Mouse (Mus musculus): ENCODE measurements around the gene Gm498.

Gm498 gene

DNA sequence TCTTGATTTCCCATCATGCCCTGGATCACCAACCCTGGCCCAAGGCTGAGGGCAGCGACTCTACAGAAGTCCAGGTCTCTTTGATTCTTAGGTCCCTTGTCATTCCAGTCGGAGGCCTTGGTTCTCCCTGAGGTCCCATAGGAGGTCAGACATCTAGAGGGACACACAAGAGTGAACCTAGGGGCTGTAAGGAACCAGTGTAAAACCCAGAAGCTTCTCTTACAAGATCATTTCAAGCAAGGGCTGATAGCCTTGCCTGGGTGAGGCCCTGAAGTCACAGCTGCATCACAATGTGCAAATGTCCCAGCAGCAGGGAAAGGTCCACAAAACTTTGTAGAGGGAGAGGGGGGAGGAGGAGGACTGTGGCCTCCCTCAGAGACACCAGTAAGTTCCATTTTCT is at the start of gene Gm498:
TSS of gene Gm498 (plus strand) at position 301 of the 400 bp plus-strand sequence.
- no peak for DNase-seq (ENCODE audit: low read depth)

DNA sequence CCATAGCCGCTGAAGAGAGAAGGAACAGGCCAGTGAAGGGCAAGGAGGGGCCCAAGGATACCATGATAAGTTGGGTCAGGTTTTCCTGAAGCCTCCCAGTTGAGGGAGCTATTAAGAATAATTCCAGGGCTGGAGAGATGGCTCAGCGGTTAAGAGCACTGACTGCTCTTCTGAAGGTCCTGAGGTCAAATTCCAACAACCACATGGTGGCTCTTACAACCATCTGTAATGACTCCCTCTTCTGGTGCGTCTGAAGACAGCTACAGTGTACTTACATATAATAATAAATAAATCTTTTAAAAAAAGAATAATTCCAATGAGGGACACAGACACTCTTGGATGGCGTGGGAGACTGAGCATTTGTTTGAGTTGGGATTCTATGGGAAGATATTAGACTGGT is 47.4 kb upstream of the Gm498 start:
- no peak for DNase-seq (ENCODE audit: low read depth)

DNA sequence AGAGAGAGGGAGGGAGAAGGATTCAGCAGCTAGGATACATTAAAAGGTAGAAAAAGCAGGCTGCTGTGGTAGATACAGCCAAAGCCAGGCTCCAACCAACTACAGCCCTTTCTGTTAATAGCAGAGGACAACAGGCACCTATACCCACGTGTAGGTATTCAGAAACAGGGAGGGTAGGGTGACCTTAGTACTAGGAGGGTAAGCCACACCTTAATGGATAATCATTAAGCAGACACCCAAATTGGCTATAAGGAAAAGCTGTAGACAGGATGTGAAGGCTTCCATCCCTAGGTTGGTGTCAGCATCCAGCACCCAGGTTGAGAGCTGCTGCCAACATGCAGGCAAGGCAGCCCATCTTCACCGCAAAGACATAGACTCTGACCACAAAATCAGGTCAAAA is 45.4 kb upstream of the Gm498 start:
- no peak for DNase-seq (ENCODE audit: low read depth)

DNA sequence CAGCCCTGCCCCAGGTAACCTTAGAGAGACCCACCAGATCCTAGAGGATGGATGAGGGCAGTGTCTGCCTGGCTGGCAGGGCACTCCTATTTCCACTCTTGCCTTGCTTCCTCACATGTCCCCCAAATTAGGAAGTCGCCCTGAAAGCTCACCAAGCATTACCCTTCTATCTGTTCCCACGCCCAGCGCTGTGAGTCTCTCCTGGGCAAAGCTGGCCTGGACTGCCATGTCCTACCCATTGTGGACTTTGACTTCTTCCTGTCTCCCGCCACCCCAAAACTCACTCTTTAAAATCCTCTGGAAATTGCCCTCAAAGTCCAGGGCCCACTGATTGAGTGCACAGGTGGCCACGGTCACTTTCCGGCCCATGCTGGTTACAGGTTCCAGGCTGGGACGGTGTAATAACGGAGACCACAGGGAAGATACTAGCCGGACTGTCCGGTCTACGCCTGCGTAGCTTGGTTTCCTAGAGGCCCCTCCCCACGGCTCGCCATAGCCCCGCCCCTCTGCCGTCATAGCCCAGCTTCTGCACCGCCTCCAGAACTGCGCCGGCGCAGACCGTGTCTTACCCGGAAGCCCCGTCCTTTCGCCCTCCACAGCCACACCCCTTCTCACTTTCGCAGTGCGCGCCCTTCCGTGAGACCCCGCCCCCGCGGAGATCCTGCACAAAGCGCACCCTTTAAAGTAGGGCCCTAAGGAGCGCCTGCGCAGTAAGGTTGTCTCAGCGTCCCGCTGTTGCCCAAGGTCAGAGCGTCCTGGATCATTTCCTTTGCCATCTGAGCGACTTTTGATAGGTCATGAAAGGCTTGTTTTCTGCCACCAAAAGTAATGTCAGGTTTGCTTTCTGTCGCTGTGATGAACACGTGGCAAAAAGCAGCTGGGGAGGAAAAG is 44.0 kb upstream of the Gm498 start, which contains the start of the genes Nadsyn1 and Dhcr7:
TSS of gene Nadsyn1 (minus strand) at position 475 of the 891 bp plus-strand sequence.
TSS of gene Dhcr7 (plus strand) at position 771 of the 891 bp plus-strand sequence.
- peak; percentile 99 for DNase-seq (ENCODE audit: low read depth)

DNA sequence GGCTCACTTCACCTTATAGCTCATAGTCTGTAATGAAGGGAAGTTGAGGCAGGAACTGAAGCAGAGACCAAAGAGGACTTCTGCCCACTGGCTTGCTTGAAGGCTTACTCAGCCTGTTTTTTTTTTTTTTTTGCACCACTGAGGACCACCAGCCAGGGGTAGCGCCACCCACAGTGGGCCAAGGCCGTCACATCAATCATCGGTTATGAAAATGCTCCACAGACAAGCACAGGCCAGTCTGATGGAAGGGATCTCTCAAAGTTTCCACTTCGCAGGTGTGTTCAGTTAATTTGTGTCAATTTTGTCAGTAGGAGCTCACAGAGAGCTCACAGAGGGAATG is 43.4 kb upstream of the Gm498 start:
- DNase-seq (ENCODE audit: low read depth) = no peak

DNA sequence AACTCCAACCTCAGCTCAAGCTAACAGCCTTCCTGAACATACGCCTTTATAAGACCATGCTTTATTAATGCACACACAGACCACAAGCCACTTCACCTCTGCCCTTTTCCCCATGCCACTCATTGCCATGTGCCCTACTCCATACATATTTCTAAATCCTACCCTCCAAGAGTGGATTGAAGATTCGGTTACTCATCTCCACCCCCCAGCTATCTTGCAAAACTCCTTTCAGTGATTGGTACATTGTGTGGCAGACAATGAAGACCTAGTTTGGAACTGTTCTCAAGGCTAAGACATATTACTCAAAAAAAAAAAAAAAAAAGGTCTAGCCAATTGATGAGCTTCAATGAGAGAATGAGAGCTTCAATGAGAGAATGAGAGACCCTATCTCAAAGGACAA is 39.7 kb upstream of the Gm498 start:
- no peak for DNase-seq (ENCODE audit: low read depth)

DNA sequence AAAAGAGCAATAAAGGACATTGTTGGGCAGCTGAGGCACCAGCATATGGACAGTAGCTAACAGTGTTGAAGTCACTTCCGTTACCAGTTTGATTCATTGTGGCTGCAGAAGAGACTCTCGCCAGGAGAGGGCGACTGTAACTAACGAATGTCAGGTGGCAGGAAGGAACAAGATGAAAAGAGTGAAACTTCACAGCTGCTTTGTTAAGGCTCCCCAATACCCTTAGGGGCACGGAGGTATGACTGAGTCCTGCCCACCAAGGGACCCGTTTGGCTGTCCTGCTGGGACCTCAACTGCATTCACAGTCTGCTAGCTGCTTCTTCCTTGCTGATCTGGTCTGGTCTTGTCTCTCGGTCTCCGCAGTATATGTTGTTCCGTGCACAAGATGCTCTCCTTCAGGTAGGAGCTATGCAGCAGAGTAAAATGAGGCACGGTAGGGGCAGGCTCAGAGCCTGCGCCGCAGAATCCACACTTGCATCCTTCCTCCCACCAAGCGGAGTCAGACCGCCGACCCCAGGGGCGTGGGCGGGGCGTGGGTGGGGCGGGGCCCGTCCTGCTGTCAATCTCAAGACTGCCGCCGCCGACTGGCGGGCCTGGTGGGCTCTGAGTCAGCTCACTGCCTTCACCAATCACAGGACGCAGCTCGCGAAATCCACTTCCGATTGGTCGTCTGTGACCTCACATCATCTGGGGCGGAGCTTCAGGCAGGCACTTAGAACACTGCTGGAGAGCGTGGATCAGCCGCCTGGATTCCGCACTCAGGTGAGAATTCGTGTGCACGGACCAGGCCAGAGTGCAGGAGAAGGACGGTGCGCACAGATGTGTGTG is 36.9 kb upstream of the Gm498 start:
- DNase-seq (ENCODE audit: low read depth) = peak; percentile 97

DNA sequence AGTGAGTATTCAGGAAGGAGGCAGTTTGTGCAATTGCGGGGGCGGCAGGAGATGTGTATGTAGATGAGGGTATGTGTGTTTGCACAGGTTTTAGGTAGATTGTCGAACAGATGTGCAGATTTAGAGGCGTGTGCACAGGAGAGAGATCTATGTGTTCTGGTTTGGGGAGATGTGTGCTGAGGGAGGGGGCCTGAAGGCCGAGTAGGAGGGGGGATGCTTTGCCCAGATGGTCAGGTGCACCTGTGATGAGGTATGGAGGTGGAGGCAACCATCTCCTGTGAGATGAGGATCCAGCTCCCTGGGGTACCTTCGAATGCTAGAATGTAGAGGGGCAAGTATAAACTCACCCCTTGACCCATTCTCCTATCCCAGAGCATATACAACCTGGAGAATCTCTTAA is 36.2 kb upstream of the Gm498 start:
- no peak for DNase-seq (ENCODE audit: low read depth)

DNA sequence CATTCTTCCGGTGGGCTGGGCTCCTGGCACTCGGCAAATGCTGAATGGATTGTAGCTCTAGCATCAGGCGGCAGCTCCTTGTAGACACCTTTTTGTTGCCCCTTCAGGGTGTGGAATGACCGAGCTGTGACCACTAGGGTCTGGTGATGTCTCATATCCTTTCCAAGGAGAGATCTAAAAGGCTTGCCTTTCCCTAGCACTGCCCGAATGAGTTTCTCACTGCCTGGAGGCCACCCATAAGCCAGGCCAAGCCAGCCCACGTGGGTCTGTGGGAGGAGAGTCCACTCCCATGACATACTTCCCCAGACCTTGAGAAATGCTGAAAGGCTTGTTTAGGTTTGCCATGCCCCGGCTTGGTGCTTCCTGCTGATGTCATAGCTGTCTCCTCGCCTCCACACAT is 34.4 kb upstream of the Gm498 start:
- DNase-seq (ENCODE audit: low read depth) = no peak

DNA sequence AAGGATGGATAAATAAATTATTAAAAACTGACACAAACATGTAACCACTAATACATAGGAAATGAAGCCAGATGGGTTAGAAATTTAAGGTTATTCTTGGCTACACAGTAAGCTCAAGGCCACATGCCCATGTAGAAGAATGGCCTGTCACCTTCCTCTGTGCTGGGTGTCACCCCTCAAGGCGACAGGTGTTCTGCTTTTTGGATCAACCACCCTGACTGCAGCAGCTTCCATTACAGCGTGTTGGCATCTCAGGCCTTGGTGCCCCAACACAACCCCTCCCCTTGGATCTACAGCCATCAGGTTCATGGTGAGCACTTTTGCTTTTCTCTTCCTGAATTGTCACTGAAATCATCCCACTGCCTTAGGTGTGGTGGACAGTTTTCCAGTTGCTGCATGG is 34.0 kb upstream of the Gm498 start:
- no peak for DNase-seq (ENCODE audit: low read depth)

DNA sequence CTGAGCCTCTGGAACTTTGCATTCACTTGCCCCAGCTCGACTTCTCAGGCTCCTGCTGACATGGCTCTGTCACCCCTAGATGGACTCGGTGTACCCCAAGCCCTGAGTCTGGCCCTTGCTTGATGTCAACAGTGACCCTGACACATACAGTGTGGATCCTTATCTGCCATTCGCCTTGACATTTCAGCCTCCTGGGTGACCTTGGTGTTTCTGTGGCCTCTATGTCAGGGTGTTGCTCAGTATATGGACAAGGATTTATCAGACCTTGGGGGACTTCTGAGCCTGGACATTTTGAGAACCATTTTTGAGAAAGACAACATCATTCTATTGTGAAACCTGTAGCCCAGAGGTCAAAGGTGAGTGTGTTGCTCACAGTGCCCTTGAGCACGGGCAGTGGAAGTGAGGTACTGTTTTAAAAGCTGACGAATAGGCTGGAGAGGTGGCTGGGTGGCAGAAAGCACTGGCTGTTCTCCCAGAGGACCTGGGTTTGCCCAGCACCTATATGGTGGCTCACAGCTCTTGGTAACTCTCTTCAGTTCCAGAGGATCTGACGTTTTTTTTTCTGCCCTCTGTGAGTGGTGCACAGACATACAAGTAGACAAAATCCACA is 33.0 kb upstream of the Gm498 start:
- DNase-seq (ENCODE audit: low read depth) = no peak

DNA sequence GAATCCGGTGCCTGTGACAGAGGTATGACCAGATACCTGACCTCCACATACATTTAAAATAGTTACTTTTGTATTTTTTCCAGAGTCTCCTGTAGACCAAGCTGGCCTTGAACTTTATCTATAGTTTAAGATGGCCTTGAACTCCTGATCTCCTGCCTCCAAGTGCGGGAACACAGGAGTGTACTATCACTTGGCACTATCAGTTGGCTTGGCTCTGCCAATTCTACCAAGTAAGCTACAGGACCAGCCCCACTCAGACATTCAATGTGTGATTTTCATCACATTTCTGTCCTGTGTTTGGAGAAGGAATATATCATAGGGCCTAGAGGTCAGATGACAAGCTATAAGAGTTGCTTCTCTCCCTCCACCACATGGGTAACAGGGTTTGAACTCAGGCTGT is 32.3 kb upstream of the Gm498 start:
- DNase-seq (ENCODE audit: low read depth) = no peak

DNA sequence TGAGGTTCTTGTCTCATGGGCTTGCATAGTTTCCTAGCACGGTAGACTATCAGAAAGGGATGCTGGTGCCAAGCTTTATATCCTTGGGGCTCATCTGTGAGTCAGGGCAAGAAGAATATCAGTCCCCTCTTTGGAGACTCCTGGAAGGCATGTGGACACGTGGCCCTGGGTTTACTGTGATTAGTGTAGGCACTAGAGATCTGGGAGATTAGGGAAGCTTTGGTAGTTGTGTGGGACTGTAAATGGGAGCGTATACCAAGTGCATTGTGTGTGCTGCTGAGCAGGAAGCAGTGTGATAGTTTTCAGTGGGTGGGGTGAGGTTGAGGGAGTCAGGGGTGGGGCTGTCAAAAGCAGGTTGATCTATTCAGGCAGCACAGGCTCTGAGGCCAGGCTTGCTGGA is 31.7 kb upstream of the Gm498 start:
- DNase-seq (ENCODE audit: low read depth) = no peak

DNA sequence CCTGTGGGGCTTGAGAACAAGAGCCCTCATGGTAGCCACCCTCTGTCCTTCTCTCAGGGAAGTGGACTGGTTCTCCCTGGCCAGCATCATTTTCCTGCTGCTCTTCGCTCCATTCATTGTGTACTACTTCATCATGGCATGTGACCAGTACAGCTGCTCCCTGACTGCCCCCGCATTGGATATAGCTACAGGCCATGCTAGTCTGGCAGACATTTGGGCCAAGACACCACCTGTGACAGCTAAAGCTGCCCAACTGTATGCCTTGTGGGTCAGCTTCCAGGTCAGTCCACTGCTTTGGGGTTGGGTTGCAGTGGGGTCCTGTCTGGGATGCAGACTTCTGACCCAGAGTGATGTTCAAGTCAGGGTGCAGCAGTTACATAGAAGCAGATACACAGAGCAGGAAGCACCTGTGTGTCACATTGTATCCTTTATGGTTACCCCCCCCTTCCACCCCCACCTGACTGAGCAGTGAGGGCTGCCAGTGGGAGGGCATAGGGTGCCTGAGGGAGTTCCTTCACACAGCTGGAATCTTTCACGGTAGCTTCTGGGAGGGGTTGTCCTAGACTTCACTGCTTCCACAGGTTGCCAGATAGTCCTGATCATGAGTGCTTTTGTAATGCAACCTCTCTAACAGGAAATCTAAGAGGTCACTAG is 28.8 kb upstream of the Gm498 start:
- no peak for DNase-seq (ENCODE audit: low read depth)

DNA sequence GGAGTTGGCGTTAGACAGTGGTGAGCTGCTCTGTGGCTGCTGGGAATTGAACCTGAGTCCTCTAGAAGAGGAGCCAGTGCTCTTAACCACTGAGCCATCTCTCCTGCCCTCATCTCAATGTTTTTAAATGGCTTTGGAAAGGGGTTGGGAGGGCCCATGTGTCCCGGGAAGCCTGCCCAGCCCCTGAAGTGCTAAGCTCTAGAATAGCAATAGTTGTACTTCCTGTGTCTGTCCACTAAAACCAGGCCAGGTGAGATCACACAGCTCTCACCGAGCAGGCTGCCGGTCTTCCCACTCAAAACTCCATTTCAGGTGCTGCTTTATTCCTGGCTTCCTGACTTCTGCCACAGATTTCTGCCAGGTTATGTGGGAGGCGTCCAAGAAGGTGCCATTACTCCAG is 26.5 kb upstream of the Gm498 start:
- DNase-seq (ENCODE audit: low read depth) = no peak

DNA sequence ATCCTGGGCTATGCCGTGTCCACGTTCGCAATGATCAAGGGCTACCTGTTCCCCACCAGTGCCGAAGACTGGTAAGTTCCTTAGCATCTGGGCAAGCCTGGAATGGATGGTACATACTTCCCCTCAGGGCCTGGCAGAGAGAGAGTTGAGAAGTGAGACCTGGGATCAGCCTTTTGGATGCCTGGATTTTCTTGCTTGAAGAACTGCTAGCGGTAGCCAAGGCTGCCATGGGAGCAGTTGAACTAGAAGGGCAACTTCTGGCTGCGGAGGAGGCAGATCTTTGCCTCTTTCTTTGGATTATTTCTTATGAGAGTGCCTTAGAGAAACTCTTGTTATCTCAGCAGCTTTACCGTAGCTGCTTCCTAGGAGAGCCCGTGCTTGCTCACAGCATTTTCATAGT is 25.3 kb upstream of the Gm498 start:
- DNase-seq (ENCODE audit: low read depth) = no peak

DNA sequence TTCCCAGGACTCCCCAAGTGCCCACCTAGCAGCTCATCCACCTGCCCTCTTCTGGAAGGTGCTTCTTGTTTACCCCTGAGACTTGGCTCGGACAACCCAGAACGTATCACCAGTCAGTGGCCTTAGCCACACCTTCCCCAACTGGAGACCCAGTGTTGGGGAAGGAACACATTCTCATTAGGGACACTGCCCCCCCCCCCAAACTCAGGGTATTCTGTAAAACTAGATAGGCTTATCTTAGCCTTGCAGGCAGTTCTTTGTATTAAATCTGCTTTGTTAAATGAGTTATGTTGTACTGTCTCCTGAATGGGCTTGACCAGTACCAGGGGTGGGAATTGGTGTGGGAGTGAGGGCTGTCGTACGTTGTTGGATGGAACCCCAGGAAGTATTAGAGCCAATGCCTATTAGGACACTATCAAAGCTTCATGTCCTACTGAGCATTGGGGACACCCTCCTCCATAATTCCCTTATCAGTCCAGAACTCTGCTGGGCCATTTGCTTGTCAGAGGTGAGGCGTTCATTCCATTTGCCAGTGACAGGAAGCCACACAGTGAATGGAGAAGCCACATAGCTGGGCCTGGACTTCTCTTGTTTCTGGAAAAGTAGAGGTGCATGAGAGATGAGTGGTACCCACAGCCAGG is 18.4 kb upstream of the Gm498 start:
- DNase-seq (ENCODE audit: low read depth) = no peak

DNA sequence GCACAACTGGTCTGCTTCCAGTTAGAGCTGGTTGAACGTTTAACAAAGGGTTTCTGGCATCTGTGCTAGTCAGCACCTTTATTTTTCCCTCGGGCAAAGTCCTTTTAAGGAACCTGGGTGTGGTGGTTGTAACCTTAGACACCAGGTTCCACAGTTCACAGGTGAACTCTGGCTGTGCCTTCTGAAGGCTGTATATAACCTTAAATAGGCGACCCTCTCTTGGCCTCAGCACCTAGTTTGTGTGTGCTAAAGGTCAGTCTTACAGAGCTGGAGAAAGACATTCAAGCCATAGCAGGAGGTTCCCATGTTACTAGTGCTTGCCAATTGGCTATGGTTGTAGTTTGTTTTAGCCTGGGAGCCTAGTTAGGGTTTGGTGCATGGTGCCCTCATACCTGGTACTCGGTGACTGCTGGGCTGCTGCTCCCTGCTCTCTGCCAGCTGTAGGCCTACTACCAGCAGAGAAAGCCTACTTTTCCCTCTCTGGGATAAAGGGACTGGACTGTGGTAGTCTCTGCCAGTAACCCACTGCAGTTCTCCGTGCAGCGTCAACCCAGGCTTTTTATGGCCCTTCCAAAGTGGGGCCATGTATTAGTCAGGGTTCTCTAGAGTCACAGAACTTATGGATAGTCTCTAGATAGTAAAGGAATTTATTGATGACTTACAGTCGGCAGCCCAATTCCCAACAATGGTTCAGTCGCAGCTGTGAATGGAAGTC is 17.7 kb upstream of the Gm498 start:
- DNase-seq (ENCODE audit: low read depth) = no peak

DNA sequence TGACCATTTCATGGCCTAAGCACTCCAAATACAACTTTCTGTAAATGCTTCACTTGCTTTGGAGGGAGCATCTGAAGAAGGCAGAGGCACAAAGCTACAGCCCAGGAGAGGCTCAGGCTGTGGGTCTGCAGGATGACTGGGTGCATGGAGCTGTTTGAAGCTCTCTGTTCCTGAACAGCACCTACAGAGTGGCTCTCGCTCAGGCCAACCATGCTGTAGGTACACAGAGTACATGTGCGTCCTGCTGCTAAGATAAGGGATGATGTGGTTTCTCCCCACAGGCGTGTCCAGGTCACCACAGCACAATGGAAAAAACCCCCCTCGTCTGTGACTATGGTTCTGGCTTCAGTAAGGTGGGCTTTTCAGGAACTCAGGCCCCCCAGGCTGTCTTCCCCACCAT is 2.2 kb downstream of the Gm498 start:
- no peak for DNase-seq (ENCODE audit: low read depth)

DNA sequence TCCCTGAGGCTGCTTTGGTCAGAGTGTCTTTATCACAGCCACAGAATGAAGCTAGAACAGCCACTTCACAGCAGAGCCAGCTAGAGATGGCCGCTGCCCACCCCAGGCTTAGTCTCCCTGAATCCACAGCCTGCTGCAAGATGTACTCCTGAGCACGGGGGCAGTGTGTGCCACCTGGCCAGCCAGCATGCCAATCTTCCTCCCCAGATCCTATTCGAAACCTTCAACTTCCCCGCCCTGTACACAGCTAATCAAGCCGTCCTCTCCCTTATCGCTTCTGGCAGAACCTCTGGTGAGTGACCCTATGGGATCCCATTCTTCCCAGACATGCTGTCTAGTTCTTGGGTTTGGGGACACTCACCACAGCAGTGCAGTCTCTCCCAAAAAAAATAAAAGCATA is 17.1 kb downstream of the Gm498 start:
- no peak for DNase-seq (ENCODE audit: low read depth)

DNA sequence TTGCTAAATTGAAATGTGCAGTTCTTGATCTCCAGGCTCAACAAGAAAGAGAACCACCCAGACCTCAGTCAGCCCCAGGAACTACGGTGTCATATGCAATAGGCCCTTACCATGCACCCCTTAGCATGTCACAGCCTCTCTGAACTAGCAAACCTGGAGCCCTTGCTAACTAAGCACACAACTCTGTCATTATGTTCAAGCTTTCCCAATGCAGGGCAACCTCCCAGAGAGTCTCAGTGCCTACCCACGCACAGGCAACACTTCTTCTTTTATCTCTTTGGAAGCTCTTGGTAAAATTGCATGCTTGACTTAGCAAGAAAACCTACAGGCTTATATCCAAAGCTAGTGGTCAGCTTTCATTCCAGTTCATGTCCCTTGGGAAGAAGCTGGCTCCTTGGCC is 24.5 kb downstream of the Gm498 start:
- no peak for DNase-seq (ENCODE audit: low read depth)

All from naive thymus-derived CD4-positive, alpha-beta T cell, adult 2 months (primary cell).